Mouse (Mus musculus) testis, adult 2 months (tissue): ENCODE results near the gene Bsph2. TPM values are rescaled to one million over a fixed set of nuclear protein-coding genes. Genes with fewer than 3 reads are reported as not detected.

Source experiments
- H3K27ac ChIP-seq: fragments of 200-500 bp; 2 replicates; pipeline ENCODE4 v1.5.1; 2012; ENCODE audit warnings: low read depth, low read length; ENCODE audit not compliant: control insufficient read depth, insufficient read depth
- H3K27me3 ChIP-seq: fragments of 200-500 bp; 2 replicates; pipeline ENCODE4 v1.6.1; 2012; ENCODE audit warnings: mild to moderate bottlenecking, low read length, moderate library complexity; ENCODE audit not compliant: control insufficient read depth, insufficient read depth
- H3K36me3 ChIP-seq: fragments of 200-500 bp; 2 replicates; pipeline ENCODE4 v1.6.1; 2012; ENCODE audit warnings: mild to moderate bottlenecking, low read length; ENCODE audit not compliant: control insufficient read depth, insufficient read depth
- H3K4me1 ChIP-seq: fragments of 200-500 bp; 2 replicates; pipeline ENCODE4 v1.6.1; 2012; ENCODE audit warnings: low read length; ENCODE audit not compliant: control insufficient read depth, insufficient read depth
- H3K4me3 ChIP-seq: fragments of 200-500 bp; 2 replicates; pipeline ENCODE4 v1.5.1; 2012; ENCODE audit warnings: low read depth, mild to moderate bottlenecking, low read length, moderate library complexity, mixed read lengths; ENCODE audit not compliant: control insufficient read depth
- CTCF ChIP-seq: fragments of 200-500 bp; IDR thresholded peaks from 2 replicates; pipeline ENCODE4 v1.5.1; 2012; ENCODE audit warnings: low read depth, mild to moderate bottlenecking, inconsistent platforms, low read length, moderate library complexity; ENCODE audit not compliant: control insufficient read depth, insufficient read depth, insufficient replicate concordance
- POLR2A ChIP-seq: fragments of 200-500 bp; IDR thresholded peaks from 2 replicates; pipeline ENCODE4 v1.6.1; 2012; ENCODE audit warnings: low read depth, mild to moderate bottlenecking, inconsistent platforms, low read length, moderate library complexity; ENCODE audit not compliant: control insufficient read depth
- polyA plus RNA-seq: library from polyadenylated mRNA; depleted of rRNA; stranded (reverse); fragments of >200 nt; gene quantifications from 2 replicates; pipeline ENCODE4 v1.2.3, GENCODE M21; 2012; rRNA removed

Gene Bsph2
- polyA plus RNA-seq = 4.6 TPM in 1 of 2 replicates, not detected in the other

DNA sequence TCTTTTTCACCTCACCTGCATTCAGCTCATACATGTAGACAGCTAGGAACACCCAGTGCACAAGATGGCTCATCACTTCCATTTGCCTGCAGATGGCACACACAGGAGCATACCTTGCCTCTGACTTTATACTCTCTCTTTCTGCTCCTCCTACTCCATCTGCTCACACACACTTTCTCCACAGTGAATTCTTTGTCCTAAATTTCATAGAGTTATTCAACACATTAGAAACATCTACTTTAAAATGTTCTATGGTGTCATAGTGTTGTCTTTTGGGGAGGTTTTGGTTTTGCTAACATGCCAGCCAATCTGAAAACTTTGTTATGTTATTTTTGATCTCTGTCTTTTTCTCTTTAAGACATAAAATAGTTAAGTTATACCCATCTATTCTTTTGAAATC is at the start of gene Bsph2:
Bsph2 (minus strand) TSS at position 101 of the 400 bp plus-strand sequence.
- Histone ChIP-seq H3K4me3 (no peak within 1 kb of the TSS), H3K36me3 (no peaks in the 10 kb centered on the region)
- TF ChIP-seq POLR2A = no peak
- no peak for TF ChIP-seq CTCF

GRCm38 (mm10) chr7:13511539-13511938 is 59.3 kb downstream of the Bsph2 start:
- TF ChIP-seq CTCF = no peak
- TF ChIP-seq POLR2A = no peak
- no peaks in the 10 kb centered on the region for H3K36me3 ChIP-seq
- H3K4me3 ChIP-seq = no peak overlapping the region
- no peaks in the 10 kb centered on the region for H3K27me3 ChIP-seq
- no peak overlapping the region for H3K27ac ChIP-seq
- no peaks in the 10 kb centered on the region for H3K4me1 ChIP-seq

More for the DNA sequence above, at the start of gene Bsph2:
- no peaks in the 10 kb centered on the region for H3K4me1 ChIP-seq
- no peaks in the 10 kb centered on the region for H3K27me3 ChIP-seq
- no peak within 1 kb of the TSS for H3K27ac ChIP-seq

Other genes with a start within 250 kb of the Bsph2 start
- gene Pla2g4c, start 246.4 kb downstream of the Bsph2 start, polyA plus RNA-seq = 0.08 and 0.12 TPM in 2 replicates
- gene Cabp5, start 172.9 kb downstream of the Bsph2 start, polyA plus RNA-seq = not detected in 2 replicates
- gene Bsph1, start 120.2 kb downstream of the Bsph2 start, polyA plus RNA-seq = not detected in 2 replicates
- gene Sult2a5, start 52.9 kb upstream of the Bsph2 start, polyA plus RNA-seq = not detected in 2 replicates
- not detected in 2 replicates for gene Sult2a2, start 162.4 kb upstream of the Bsph2 start, polyA plus RNA-seq